Mouse (Mus musculus) naive thymus-derived CD4-positive, alpha-beta T cell, adult 2 months (primary cell): ENCODE results near the gene Setmar.

Experiments
- DNase-seq: peaks from one replicate; pipeline ENCODE4 v3.0.0-alpha.2; 2011; ENCODE audit warnings: low read depth

Setmar gene

DNA sequence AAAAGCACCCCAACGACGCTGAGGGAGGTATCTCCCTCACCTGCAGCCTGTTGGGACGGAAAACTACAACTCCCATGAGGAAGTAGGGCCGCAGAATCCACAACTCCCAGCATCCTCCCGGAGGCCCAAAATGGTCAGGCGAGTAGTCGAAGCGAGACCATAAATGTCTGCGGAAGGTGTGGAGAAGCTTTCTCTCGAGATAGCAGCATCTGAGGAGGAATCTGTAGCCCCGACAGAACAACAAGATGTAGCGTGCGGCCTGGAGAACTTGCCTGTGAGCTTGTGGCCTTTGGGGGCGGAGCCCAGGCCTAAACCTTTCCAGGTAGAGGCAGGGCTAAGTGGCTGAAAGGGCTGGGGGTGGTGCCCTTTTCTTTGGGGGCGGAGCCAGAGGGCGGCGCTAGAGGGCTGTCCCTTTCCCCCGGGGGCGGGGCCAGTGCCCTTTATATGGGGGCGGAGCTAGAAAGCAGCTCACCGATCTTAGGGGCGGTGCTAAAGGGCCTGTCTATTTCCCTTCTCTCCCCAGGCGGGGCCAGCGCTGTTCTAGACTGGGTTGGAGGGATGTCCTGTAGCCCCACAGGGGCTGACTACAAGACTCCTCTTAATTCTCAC lies at the start of gene Setmar:
TSS of gene Setmar (plus strand) at position 128 of the 609 bp plus-strand sequence.
- peak; percentile 99 for DNase-seq

DNA sequence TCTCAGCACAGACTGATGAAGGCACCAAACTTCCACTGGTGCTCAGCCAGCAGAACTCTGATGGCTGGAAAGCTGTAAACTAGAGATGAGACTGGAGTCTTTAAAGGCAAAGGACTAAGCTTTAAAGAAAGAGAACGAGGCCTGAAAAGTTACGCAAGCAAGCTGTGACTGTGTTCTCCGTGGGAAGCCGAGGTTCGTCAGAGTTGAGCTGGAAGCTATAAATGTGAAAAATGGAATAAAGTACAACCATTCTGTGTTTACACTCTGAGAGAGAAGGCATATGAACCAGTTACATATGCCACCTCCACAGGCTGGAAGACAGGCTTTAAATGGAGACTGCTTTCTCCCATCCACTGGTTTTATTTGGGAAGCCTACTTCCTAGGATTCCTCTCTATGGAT lies 43.2 kb upstream of the Setmar start:
- no peak for DNase-seq

DNA sequence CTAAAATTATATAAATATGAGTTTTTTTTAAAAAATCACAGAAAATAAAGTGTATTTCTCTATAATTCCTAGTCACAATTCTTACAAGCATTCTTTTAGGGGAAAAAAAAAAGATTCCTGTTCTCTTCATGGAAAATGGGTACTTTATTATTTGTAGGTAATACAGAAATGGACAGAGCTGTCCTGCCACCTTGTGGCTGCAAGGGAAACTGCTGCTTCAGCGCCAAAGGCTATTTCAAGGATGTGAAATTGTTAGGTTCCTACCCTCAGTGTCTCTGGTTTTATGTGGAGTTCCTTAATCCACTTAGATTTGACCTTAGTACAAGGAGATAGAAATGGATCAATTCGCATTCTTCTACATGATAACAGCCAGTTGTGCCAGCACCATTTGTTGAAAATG lies 9.8 kb upstream of the Setmar start:
- DNase-seq: peak; percentile 59

DNA sequence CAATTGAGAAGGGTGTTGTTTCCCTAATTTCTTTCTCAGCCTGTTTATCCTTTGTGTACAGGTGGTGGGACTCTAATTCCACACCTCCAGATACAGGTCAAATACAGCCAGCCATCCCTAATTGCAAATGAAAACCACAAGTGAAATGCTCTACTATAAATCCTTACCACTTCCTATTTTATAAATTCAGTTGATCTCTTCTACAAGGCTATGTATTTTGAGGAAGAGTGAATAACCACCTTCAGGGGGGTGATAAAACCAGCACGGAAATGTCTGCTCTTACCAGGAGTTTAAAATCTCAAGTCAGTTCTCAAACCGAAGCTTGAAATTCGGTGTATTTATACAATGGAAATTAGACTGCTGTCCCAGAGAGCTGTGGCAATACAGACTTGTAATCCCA lies 8.9 kb upstream of the Setmar start:
- DNase-seq: no peak

DNA sequence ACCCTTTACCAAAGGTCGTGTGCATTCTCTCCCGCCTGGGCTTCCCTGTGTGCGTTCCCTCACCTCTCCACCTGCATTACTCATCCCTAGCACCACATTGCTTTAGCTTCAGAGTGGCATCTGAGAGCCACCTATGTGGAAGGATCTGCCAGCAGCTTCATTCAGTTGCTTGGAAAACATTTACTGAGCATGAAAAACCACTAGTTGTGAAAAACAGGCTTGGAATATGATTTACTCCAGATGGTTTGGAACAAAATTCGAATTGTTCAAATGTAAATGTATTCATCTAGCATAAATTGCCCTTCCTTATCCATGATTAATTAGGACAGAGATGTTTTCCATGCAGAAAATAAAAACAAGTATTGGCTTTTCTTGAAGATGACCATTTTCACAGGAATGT lies 7.5 kb upstream of the Setmar start:
- DNase-seq: no peak

DNA sequence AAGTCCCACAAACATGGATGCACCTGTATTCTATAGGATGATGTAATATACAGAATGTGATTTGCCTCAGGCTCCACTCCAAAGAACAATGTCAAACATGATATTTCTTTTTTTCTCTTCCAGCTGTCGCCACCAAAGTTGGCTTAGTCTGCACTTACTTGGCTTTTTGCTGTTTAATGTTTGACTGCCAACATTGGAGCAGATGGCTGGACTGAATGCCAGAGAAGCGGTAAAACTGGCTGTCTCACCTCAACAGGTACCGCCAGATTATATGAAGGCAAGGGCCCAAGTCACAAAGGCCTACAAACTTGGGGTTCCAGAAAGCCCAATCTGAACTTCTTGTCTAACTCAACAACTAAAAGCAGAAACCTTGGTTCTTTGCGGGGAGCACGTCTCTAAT lies 6.8 kb upstream of the Setmar start:
- DNase-seq: no peak

DNA sequence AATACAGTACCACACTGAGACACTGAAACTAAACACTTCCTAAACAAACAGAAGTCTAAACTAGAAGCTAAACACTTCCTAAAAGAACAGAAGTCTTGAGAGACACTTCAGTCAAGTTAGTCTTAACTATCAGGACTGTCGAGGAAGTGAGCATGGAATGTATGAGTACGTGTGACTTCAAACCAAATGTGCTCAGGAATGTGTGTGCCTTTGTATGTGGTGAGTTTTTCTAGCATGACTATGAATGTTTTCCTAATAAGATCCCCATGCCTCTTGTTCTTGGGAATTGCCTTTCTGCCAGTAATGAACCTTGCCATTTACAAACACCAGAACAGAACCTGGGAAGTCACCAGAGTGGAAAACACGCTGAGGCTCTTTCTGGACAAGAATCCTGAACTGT lies 3.7 kb upstream of the Setmar start:
- no peak for DNase-seq

DNA sequence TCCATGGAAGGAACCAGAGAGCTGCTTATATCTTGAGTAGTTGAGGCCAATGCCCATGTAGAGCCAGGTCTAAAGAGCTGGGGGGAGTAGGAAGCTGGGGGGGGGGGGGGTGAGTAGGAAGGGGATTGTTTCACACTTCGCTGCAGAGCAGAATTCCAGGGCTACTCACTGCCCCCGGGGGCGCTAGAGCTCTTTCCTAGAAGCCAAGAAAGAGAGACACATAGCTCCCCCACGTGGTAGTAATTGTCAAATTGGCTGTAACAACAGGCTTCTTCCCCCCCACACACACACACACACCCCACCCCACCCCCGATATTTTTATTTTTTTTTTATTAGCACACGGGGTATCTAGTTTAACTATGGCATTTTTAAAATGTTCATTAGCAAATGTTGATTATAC lies 738 bp downstream of the Setmar start:
- peak; percentile 79 for DNase-seq

DNA sequence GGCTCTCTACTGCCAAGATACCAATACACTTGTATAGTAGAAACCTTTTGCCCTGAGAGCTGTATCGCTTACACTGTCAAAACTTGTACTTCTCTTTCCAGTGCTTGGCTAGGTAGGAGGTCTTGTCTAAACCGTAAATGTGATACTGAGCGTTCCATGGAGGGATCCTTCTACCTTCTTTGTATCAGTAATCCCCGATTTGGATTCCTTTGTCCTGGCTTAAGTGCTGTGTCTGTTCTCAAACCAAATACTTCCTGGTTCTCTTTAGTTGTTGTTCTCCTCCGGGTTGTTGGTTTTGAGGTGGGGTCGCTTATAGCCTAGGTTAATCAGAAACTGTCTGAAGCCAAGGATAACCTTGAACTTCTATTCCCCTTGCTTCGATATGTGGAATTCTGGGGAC lies 6.1 kb downstream of the Setmar start:
- DNase-seq: no peak

DNA sequence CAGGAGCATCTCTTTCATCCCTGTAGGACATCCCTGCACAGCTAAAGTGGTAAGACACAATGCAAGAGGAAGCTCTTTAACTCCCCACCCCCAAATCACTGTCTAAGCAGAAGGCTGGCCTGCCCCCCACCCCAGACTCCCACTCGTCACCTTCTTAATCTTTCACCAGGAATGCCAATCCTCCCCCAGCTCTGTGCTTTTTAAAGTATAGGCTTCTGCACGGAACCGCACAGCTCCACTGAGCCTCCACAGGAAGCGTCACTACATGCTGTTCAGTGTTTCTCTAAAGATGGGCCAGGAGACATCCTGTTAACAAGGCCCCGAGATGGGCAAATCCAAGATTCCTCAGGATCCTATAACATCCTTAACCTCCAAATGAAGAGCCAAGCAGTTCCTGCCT lies 8.2 kb downstream of the Setmar start:
- DNase-seq: no peak

DNA sequence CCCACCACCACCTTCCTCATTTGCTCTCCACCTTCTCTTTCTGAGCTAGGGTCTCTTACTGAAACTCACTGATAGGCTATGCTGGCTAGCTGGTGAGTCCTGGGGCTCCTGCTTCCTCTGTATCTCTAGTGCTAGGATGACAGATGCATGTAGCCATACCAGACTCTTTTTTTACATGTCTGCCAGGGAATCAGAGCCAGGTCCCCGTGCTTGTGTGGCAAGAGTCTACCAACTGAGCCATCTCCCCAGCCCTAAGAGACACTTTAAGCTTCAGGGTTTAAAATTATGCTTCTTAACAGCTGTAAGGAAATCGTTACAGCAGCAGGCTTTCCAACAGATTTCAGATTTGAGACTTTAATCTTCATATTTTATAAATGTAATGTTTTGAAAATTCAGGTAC lies 9.1 kb downstream of the Setmar start:
- no peak for DNase-seq

DNA sequence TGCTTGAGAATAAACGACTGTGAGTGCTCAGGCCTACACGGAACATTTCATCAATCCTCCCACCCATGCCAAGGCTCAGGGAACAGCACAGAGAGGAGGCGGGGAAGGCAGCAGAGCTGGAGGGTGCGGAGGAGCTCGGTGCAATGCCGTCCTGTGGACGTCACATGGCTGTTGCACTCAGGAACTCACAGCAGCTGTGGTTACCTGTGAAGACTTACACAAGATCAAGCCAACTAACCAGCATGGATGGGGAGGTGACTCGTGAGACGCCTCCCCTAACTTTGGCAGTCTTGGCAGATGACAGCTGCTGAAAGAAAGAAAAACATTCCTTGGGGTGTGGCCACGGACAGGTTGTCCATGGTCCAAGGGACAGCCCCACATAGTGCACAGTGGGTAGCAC lies 9.8 kb downstream of the Setmar start:
- no peak for DNase-seq

DNA sequence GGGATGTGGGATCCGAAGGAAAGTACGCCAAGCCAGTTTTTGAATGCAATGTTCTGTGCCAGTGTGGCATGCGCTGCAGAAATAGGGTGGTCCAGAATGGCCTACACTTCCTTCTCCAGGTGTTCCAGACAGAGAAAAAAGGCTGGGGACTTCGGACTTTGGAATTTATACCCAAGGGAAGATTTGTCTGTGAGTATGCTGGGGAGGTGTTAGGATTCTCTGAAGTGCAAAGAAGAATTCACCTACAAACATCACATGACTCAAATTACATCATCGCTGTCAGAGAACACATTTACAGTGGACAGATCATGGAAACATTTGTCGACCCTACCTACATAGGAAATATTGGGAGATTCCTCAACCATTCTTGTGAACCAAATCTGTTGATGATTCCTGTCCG lies 11.0 kb downstream of the Setmar start:
- DNase-seq: no peak

DNA sequence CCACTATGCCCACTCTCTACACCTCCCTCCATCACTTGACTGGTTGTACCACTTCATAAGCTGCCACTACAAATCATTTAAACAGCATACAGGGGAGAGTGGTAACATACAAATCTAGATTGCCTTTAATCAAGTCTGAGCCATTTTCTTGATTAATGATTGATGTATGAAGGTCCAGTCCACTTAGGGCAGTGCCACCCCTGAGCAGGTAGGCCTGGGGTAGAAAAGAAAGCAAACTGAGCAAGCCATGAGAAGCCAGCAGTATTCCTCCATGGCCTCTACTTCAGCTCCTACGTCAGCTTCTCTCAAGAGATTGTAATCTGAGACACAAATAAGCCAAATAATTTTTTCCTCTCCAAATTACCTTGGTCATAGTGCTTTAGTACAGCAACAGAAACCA lies 26.5 kb downstream of the Setmar start:
- no peak for DNase-seq

DNA sequence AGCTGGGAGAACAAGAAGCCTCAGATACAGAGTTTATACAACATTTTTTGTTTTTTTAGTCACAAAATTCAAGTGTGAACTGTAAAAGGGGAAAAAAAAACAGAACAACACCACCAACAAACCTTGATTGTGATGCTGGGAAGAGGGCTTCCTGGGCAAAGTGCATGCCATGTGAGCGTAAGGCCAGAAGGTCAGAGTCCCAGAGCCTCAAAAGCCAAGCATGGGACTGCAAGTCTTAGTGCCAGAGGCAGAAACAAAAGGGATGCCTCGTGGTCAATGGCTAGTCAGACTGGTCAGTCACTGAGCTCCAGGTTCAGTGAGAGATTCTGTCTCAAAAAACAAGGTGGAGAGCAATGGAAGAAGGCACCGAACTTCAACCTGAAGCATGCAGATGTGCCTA lies 27.8 kb downstream of the Setmar start:
- no peak for DNase-seq

DNA sequence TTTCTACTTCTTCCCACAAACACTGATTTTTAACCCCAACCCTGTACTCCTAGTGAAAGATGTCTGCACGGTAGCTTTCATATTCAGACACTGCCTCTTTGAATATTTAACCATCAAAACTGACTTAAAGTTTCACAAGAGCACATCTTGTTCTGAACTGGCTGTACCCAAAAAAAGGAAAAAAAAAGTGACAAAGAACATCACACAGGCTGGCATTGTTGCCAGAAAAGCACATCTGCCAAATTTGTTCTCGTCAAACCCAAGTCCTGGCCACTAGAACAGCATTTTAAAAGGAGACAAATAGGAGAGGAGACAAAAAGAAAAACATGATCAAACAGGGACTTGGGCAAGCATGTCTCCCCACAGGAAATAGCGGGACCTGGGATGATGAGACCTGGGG lies 28.6 kb downstream of the Setmar start:
- DNase-seq: no peak

DNA sequence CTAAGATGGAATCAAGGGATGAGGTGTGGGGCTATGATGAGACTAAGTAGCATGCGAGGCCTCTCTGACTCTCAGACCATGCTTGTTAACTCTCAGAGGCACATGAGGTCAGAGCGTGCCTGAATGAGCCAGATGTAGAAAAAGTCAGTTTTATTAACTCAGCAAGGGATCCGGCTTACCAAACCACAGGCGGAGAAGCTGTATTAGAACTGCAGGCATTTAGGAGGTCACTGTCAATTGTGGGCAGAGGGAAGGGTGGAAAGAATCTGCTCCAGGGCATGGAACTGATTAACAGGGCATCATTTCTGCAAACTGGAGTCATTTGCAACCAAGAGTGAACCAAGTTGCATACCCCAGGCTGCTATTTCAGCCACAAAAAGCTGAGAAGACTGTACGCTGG lies 30.6 kb downstream of the Setmar start:
- no peak for DNase-seq

DNA sequence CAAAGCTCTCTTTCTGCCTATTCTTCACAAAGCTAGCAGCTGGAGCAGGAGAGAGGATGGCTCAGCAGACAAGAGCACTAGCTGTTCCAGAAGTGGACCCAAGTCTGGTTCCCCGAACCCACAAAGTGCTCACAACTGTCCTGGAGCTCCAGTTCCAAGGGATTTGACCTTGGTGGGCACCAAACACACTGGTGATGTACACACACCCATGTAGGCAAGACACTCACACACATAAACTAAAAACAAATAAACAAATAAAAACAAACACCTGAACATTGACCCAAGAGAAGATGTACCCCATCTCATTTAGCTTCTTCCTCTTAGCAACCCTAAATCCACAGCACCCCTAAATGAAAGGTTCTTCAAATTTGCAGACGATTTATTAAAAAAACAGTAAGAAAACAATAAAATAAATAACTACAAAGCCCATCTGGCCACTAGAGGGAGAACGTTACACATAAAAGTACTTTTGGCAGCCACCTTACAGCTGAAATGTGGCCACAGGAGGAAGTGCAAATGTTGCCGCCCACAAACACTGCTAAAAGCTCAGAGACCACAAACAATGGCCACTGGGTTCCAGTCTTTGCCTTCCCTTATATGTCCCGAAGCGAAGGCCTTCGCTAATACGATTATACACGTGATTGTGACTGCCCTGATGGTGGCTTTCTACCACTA lies 33.5 kb downstream of the Setmar start:
- peak; percentile 85 for DNase-seq

DNA sequence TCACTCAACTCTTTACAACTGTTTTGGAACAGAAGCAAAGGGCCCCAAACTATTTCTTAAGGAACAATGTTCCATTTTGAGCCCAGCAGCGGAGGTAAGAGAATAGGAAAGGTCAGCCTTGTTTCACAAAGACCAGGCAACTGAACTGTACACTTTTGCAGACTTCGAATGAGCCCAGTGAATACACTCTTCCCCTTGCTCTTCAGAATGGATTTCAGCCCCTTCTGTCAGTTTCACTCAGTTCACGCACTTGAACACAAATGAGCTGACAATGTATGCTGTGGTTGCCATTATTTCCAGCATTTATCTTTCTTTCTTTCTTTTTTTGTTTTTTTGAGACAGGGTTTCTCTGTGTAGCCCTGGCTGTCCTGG lies 34.0 kb downstream of the Setmar start:
- DNase-seq: no peak

DNA sequence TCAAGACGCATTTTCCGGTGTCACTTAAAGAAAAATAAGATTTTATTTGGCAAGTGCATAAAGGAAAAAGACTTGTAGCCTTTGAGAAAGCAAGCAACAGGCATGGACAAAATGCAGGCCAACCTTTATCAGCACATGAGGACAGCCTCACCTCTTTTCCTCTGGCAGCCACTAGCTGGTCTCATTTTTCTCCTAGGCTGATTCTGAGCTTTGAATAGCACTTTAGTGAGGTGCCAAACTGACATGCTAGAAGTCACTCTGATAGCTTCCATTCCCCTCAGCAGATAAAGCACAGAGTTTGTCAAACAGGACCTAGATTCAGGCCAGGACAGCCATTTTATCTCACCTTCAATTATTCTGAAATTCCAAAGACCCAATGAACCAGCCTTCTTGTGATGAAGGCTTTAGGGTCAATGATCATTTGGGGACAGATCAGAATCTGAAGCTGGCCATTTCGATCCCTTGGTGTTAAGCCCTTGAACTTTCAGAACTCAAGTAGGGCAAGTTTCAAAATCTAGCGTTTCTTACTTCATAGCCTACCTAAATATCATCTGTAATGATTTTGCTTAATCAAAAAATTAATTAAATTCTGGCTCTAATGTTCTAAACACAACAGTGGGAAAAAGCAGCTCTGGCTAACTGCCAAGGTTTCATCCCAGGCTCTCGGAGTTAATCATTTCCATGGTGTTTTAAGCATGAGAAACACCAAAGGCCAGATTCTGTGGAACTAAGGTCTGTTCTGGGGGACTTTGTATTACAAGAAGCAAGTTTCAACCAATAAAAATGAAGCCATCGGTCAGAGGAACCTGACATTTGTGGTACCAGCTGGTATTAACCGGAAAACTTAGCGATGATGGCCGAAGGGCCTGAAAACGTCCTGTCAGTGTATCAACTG lies 37.3 kb downstream of the Setmar start:
- no peak for DNase-seq

DNA sequence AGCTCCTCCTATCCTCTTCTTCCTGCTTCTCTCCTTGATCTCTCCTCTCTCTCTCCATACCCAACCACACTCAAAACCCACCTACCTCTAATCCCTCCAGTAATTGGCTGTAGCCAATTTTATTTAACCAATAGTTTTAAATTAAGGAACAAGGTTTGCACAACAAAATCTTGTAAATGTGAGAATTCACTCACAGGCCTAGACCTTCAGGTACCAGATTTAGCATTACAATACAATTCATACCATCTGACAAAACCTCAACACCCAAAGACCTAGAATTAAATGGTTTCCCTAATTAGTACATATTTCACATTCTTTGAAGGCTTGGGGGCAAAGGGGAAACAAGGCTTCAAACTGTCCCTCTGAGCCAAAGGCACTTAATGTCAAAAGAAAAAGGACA lies 42.5 kb downstream of the Setmar start:
- DNase-seq: no peak

DNA sequence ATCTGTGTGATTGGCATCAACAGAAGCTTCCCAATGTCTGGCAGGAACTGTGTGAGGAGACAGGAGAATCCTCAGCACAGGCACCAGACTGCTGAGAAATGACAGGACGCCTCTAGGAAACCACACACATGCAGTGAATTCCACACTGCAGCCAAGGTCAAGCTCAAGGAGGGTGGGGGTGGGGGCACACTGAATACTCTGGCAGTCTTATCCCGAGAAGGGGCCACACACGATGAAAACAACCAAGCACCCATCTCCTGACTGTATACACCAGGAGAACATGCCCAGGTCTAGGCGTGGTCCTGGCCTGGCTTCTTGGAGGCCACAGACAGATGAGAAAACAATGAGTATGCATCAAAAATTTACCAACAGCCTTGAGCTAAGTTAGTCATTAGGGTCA lies 45.5 kb downstream of the Setmar start:
- no peak for DNase-seq

DNA sequence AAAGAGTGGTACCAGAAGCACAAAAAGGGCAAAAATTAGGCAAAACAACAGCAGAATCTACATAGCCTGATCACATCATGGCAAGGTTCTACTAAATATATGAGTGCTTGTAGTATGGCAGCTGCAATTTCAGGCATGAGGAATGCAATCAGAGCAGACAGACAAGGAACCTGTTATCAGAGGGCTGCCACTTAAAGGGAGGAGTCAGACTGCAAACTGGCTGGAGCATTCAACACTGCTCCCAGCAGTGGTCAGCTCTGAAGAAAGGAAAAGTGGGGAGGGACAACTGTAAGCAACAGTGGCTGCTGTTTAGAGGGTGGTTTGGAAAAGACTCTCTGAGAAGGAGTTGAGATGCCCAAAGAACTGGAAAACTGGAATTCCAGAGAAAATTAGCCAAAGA lies 46.8 kb downstream of the Setmar start:
- DNase-seq: no peak
